Mouse (Mus musculus) retina, postnatal 1 day (tissue): Measurements from ENCODE around the gene Olfml1.

ENCODE experiments used
- DNase-seq: peaks from one replicate; pipeline ENCODE4 v3.0.0-alpha.2; 2012

Olfml1 gene

DNA sequence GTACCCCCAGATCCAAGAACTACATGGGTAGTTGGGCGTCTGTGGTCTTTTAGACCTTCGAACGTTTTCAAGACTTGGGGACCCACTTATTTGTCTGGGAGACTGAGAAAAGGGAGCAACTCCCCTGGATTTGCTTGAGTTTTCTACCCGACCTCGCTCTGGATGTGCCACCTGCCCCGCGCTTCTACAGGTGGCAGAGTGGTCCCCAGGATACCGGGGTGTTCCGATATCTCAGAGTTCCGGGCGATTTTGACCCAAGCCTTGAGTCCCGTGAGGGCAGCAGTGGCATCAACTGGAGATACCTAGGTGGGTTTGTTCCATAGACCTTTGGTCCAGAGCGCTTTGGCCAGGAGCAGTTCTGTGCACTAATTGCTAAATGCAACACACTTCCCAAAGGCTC is 28.2 kb downstream of the Olfml1 start:
- DNase-seq = no peak

DNA sequence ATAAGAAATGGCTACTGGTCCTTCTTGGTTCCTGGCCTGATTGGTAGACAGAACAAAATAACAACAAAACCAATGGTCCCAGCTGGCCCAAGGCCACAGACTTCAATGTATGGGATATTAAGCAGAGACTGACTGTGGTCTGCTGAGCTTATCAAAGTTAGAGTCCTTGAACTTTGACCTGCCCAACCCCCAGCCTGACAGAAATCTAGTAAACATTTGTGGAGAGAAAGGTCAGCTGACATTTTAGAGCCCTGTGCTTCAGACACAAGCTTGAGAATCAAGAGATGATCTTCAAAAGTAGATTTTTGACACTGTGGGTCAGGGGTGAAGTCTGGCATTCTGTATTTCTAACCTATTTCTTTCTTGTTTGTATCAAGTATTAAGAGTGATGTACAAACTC is 29.5 kb downstream of the Olfml1 start:
- DNase-seq = no peak

DNA sequence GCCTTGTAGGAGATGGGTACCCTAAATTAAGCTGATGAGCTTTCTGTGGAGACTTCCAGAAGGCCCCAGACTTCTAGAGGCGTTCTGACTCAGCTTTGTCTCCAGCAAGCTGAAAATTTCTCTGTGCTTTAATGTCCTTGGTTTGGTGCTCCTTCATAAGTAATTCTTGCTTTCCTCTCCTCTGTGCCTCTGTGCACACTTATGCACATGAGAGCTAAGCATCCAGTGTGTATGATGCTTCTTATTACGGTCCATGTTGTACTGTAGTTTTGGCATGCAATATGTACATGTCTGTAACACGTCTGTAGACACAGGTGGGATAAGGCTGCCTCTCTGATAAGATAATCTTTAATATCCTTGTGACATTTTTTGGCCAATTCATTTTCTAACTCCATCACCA is 30.7 kb downstream of the Olfml1 start:
- DNase-seq = no peak

DNA sequence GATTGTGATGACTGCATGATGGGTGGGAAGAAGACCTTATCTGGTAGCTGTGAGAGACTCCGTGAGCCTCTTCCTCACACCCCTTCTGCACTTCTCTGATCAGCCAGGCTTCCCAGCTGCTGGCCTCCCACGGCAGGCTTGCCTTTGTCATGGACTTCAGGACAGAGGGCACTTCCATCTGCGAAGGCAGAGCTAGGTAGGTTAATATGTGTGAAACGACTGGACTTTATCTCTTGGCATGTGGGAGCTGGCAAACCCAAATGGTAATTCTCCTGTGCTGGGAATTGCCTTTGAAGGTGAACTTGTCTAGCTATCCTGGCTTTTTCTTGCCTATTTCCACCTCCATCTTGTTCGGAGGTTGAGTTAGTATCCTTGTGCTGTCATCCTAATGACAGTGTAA is 33.4 kb downstream of the Olfml1 start:
- DNase-seq = no peak

DNA sequence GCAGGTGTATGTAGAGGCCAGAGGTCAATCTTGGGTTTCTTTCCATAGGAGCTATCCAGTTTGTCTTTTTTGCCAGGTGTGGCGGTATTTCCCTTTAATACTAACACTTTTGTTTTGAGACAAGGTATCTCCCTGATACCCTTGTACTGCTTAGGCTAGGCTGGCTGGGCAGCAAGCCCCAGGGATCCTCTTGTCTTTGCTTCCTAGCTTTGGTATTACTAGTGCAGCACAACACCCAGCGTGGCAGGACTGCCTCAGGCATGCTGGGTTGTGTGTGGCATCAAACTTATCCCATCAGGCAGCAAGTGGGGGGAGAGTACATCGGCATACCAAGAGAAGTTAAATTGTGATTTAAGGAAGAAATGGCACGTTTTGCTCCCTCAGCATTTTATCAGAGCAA is 35.3 kb downstream of the Olfml1 start:
- peak; percentile 48 for DNase-seq

DNA sequence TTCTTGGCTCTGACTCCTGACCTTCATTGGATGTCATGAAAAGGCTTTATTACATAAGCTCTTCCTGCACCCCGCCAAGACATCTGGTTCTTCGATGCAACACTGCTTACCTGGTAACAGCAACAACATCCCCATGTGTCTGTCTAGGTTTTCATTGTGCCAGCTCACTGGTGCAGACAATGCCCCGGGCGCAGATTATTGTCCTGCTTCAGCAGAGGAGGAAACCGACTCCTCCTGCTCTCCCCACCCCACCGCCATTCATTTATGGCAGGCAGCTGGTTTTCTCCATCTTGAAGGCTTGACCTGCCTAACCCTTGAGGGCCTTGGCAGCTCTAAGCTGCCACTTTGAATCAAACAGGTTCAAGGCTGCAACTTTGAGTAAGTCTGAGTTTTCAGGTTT is 35.7 kb downstream of the Olfml1 start:
- DNase-seq = peak; percentile 70

DNA sequence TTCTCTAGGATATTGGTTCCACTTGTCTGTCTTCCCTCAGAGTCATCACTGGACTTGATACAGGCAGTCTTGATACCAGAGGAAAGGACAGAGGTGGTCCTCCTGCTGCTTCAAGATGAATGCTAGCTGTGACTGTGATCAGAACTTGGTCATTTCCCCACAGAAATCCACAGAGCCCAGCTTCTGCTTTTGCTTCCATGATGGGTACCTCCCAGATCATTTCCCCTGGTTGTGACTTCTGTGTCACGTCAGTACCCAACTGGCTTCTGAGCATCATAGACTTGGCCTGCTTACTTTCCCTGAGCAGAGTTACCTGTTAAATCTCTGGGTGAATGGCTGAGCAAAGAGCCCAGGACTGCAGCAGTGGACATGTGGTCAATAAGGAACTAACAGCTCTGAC is 40.5 kb downstream of the Olfml1 start:
- DNase-seq = no peak

DNA sequence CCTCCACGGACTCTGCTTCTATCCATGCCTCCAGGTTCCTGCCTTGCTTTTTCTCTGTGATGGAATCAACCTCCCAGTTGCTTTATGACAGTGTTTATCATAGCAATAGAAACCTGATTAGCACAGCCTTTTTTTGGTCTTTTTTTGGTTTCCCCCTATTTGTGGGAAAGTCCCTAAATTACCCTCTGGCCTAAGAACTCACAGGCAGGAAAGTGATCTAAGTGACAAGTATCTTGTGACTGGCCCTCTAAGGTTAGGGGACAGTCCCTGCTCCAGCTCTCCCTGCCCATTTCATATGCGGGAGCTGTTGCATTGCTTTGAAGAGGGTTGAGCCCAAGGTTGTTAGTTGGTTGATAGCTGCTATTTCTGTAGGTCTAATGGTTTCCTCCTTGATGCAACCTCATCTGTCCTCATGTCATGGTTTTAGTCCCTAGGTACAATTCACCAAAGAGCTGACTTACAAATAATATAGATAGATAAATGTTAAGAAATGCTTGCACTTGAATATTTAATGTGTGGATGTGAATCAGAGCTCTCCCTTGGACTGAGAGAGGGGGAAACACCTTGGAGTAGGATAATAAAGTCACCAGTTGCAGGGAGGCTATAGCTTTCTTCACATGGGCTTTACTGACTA is 42.5 kb downstream of the Olfml1 start:
- DNase-seq = no peak

DNA sequence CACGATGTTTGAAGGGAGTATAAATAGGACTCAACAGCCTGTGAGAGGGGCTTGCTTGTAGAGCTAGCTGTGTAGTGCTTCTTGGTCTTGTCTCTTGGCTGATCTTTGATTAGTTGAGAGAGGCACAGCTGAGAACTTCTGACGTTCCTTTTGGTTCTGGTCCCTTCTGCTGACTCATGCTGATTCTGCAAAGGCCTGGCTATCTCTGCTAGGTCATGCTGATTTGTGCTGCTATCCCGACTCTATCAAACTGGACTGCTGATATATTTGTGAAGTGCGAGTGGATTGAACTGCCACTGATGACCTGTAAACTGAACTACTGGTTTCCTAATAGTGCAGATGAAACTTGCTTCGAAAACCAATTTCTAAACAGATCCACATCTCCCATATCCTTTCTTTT is 43.6 kb downstream of the Olfml1 start:
- DNase-seq = no peak

DNA sequence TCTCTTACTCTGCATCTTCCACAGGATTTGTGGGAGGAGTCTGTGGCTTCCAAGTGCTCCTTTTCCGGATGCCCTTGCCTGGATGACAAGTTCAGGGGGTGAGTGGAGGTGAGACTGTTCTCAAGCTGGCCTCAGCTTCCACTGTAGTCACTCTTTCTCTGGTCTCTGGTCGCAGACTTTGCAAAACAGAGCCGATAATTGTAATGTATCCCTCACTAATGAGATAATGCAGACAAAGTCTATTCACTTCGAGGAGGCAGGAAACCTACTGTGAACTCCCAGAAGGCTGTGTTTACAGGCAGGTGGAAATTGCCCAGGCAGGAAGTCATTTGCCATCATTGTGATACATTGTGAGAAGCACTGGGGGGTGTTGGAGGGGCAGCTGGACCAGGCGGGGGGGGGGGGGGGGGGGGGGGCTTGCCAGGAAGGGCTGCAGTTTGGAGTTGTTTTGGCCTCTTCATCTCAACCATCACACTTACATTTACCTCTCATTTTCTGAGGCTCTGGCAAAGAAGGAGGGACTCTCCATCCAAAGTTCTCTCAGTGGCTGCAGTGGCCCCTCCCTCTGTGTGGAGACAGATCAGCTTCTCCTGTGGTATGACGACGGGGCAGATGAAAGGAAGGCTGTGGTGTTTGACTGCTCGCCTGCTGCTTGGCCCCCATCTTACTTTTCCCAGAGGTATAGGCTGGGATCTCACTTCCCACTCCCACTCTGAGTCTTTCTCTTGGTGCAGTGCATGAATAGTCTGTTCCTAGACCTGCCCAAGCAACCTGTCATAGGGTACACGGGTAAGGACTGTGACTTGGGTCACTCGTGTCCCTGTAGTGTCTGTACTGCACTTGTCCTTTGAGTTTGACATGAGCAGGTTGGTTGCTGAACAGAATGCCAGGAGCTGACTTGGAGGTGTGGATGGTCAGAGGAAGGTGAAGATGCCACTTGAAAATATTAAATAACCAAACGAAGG is 51.1 kb downstream of the Olfml1 start:
- peak; percentile 38 for DNase-seq

DNA sequence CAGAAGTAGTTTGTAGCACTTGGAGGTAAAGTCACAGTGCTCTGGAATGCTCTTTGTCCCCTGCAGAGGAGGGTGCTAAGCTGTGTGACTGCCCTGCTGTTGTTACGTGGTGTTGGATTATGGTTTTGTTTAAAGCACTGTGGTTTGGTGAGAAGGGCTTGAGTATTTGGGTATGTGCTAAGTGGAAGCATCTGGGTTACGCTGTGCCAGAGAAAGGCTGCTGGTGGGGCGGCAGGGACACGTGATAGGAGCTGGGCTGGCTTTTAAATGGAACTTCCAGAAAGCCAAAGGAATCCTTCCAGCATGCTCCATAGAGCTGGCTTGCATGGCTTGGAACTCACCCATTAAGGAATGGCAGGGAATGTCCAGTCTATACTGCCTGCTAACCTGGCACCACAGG is 52.0 kb downstream of the Olfml1 start:
- no peak for DNase-seq

DNA sequence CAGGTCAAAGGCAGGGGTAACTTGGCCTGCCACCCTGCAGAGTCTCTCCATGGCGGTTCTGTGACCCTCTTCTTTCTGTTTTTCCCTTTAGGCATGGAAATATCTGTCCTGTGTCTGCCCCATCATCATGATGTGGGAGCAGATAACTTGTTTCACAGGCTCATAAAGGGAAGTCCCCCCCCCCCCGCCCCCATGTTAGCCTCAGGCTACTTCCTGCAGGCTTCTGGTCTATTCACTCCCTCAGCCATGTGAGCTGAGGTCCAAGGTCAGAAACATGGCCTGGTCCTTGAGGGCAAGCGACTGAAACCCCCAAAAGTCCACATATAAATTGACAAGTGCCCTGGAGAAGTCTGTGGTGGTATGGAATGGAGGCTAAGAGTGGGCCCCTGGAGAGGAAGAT is 52.9 kb downstream of the Olfml1 start:
- no peak for DNase-seq

DNA sequence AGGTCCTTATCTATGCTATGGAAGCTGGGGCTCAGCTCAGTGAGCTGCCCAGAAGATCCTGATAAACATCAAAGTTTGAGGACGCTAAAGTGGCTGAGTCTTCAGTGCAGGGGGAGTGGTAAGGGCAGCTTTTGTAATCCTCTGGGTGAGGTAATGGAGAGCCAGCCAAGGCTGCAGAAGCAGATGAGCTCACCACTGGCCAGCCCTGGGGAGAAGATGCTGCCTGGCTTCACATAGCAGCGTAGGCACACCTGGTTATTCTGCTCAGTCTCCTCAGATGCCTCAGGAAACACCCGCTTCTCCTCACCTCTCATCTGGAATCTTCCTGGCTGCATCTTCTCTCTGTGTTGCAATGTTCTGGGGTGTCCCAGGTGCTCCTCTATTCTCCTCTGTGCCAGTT is 57.2 kb downstream of the Olfml1 start:
- no peak for DNase-seq

DNA sequence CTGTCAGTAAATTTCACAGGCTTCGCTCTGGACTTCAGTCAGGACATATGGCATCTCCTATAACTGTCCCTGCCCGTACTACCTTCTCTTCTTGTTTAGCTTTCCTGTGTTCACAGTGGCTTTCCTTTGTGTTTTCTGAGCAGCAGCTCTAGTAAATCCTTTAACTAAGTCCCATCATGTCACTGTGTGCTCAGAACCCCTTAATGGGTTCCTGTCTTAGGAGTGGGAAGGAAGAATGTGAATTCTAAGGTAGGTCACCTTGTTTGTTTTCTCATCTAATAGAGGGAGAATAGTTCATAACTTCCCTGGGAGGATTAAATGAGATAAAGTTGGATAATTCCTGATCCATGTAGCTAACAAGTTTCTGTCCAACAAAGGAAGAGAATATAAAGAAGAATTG is 57.8 kb downstream of the Olfml1 start, which contains the start of gene 5330417H12Rik:
5330417H12Rik (minus strand) TSS at position 101 of the 400 bp plus-strand sequence.
- peak; percentile 7 for DNase-seq

DNA sequence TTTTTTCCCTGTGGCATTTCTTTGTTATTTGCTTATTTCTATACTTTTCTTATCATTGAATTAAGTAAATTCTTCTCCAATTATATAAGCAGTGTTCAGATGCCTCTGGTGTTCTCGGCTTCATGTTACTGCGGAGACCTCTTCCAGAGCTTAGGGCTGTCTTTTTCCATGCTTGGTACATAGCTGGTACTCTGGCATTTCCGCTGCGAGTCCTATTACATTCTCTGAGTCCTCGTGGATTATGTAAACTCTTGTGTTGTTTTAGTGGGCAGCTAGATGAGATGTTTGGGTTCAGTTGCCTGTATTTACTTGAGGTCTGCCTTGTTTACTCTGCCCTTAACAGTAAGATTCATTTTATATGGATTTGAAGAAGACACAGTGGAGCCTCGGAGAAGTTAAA is 58.5 kb downstream of the Olfml1 start:
- no peak for DNase-seq

DNA sequence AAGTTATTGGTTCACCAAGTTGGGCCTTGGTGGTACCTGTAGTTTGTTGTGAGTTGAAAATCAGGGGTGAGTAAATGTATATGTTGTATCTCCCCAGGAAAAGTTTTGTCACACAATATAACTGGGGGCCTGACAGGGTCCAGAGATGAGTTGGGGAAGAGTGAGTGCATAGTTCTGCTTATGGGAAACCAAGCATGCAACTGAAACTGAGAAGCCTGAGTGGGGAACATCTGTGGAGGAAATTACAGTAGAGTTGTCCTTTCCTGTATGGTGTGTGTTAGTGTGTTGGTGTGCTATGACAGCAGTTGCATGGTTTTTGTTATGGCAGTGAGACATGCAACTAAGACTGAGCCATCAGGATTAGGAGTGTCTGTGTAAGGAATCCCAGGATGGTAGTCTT is 61.1 kb downstream of the Olfml1 start:
- no peak for DNase-seq

DNA sequence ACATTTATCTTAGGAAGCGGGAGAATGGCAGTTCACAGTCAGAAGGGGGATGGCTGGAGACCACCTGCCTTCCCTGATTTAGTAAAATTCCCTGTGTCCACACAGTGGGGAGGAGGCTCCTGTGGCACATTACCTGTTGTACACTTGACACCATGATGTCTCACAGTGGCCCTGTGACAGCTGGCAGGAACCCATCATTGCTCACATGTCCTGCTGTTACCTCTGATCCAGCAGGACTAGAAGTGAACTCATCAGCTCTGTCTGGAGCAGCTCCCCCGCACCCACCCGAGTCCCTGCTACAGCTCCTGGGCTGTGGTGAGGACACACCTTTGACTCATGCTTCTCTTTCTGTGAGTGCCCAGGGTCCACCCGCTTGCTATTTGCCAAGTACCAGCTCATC is 66.0 kb downstream of the Olfml1 start:
- no peak for DNase-seq

DNA sequence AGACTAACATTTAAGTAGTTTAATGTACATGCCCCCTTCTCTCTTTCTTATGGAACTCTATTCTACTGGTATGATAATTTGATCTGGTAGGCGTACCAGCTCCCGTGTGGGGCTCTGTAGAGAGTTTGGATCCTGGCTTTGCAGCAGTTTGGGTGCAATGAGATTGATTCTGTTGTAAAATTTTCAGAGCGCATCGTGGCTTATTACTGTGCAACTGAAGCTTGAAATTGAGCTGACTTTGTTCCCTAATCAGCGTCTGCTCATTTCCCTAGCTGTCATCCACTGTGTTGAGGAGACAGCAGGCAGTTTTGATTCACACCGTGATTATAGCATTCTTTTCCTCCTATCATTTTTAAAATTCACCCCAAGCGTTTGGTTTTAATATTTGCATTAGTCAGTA is 70.2 kb downstream of the Olfml1 start:
- DNase-seq = no peak

DNA sequence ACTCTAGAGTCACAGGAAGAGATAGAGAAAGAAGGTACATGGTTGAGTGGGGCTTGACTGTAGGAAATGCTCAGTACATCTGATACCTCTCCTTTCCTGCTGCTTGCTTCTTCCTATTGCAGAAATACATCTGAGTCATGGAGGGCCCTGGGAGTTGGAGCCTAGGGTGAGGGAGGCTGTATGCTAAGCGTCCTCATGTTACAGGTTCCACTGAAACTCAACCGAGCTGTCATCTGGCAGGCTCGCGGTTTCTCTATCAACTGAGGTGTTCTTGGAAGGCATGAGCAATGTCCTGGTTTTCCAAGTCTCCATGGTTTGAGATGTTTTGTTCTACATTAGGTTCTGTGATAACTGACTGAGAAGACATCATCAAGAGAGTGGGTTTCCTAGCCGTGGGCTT is 70.8 kb downstream of the Olfml1 start:
- DNase-seq = no peak
